Mouse (Mus musculus) liver, embryonic 13.5 days (tissue): ENCODE measurements around the gene Jmjd7. TPM values are rescaled to one million over a fixed set of nuclear protein-coding genes. Genes with fewer than 3 reads are reported as not detected.

ENCODE experiments used
- ATAC-seq: fragments of 200-750 bp; cut with Nextera tagmentation; 2 replicates; pipeline ENCODE4 v1.8.0; 2017; ENCODE audit warnings: low read depth, mild to moderate bottlenecking, moderate number of reproducible peaks, moderate library complexity
- DNase-seq: peaks from one replicate; pipeline ENCODE4 v3.0.0; 2022
- H3K27ac ChIP-seq: fragments of 300-500 bp; sonication (generic); 2 replicates; pipeline ENCODE4 v1.5.1; 2015; ENCODE audit warnings: moderate library complexity, mild to moderate bottlenecking, inconsistent platforms
- H3K27me3 ChIP-seq: fragments of 300-500 bp; sonication (generic); 2 replicates; pipeline ENCODE4 v1.6.1; 2015; ENCODE audit warnings: mild to moderate bottlenecking, inconsistent platforms
- H3K36me3 ChIP-seq: fragments of 300-500 bp; sonication (generic); 2 replicates; pipeline ENCODE4 v1.6.1; 2015; ENCODE audit warnings: mild to moderate bottlenecking, inconsistent platforms
- H3K4me1 ChIP-seq: fragments of 300-500 bp; sonication (generic); replicated peaks from 2 replicates; pipeline ENCODE4 v1.6.1; 2015; ENCODE audit warnings: inconsistent platforms
- H3K4me2 ChIP-seq: fragments of 300-500 bp; sonication (generic); 2 replicates; pipeline ENCODE4 v1.6.1; 2015; ENCODE audit warnings: inconsistent platforms, mild to moderate bottlenecking, moderate library complexity
- H3K4me3 ChIP-seq: fragments of 300-500 bp; sonication (generic); replicated peaks from 2 replicates; pipeline ENCODE4 v1.5.1; 2015; ENCODE audit warnings: mild to moderate bottlenecking, inconsistent platforms
- H3K9ac ChIP-seq: fragments of 300-500 bp; sonication (generic); 2 replicates; pipeline ENCODE4 v1.6.1; 2015; ENCODE audit warnings: mild to moderate bottlenecking, inconsistent platforms
- H3K9me3 ChIP-seq: fragments of 300-500 bp; sonication (generic); replicated peaks from 2 replicates; pipeline ENCODE4 v1.6.1; 2016; ENCODE audit warnings: inconsistent platforms
- WGBS: fragments of 180-500 bp; shearing (Covaris S2); methylation state at CpG from one replicate; pipeline ENCODE4 v1.1.7; 2015; ENCODE audit not compliant: insufficient replicate concordance; 5-methylcytosine and 5-hydroxymethylcytosine counted together
- polyA plus RNA-seq: library from polyadenylated mRNA; unstranded; fragments of >200 nt; fragmentation: Nextera tagmentation; extraction: Ambion mirVana; gene quantifications from 2 replicates; pipeline ENCODE4 v1.2.1, GENCODE M21; 2015

The Jmjd7 gene
- 7.2 and 8.2 TPM in 2 replicates for polyA plus RNA-seq

DNA sequence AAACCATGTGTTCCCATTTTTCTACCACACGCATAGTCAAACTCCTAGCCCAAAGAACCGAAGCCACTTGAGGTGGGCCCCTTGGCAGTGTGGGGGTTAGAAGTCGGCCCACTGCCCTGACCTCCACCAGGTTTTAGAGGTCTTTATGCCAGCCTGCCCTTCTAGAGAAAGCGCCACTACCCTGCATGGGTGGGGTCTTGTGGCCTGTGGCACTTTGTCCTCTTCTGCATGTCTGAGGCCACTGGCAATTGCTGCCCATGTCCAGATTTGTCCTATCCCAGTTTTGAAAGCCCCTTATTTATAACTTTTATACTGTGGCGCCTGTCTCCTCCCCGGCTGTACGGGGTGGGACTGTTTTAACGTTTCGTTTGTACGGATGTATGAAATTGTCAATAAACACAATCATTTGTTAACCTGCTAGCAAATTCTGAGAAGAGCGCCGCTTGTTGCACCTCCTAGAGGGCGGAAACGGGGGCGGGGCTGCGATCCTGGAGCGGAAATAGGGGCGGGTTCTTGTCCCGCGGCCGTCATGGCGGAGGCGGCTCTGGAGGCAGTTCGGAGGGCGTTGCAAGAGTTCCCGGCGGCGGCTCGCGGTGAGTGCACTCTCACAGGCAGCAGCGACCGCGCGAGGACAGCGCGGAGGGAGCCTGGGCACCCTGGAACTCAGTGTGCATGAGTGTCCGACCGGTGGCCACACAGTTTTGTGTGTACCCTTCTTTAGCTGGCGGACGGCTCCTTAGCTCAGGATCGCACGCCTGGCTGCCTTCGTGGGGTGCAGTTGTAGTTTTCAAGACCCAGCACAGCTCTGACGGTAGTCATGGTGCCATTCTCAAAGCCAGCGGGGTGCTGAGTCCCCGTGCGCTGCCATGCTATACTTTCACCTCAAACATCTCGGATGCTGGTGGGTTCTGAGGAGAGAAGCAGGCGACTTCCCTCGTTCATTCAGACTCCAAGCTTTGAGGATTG lies at the start of gene Jmjd7, which contains the start of gene Gm28042:
Jmjd7 (plus strand) TSS at position 500 of the 966 bp plus-strand sequence.
Gm28042 (plus strand) TSS at position 510 of the 966 bp plus-strand sequence.
- peak within 1 kb of the TSS; percentile 79 for H3K9ac ChIP-seq
- peak; percentile 92 for ATAC-seq
- H3K4me2 ChIP-seq, result peak within 1 kb of the TSS; percentile 75
- no peaks in the 10 kb centered on the region for H3K27me3 ChIP-seq
- H3K36me3 ChIP-seq, result peaks cover 13% of the 10 kb centered on the region
- H3K9me3 ChIP-seq, result no peaks in the 10 kb centered on the region
- peak; percentile 93 for DNase-seq
- peak within 1 kb of the TSS; percentile 67 for H3K4me3 ChIP-seq
- H3K27ac ChIP-seq, result peak within 1 kb of the TSS; percentile 81
- 5% methylated on average over 50 of the region's 50 CpGs for WGBS
- H3K4me1 ChIP-seq, result peaks cover 44% of the 10 kb centered on the region

DNA sequence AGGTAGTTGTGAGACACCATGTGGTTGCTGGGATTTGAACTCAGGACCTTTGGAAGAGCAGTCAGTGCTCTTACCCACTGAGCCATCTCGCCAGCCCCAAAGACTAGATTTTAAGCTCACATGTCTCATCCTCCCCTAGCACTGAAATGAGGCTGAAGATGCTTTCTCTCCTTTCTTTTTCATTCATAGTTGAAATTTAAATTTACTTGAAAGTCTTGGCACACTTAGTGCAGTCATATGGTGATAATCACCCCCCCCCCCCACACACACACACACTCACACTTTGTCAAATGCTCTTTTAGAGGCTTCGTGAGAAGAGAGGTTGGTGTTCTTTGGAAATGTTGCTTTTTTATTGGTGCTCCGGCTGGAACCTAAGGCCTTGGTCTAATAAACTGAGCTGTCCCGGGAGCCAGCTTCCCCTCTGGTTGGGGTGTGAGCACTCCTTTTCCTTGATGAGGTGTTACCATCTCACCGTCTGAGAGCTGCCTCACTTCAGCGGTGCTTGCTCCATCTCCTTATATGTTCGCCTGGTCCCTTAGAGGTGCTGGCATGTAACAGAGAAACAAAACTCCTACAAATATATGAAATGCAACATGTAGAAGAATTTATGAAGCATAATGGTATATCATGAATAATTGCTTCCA lies 46.8 kb upstream of the Jmjd7 start:
- WGBS, result 75% methylated on average over 7 of the region's 7 CpGs
- Histone ChIP-seq H3K27ac (no peak overlapping the region), H3K4me3 (no peak overlapping the region), H3K36me3 (no peaks in the 10 kb centered on the region; the same call in 1 of the 2 replicates), H3K9me3 (no peaks in the 10 kb centered on the region), H3K4me2 (no peak overlapping the region), H3K27me3 (no peaks in the 10 kb centered on the region), H3K4me1 (no peaks in the 10 kb centered on the region; the same call in 1 of the 2 replicates), H3K9ac (no peak overlapping the region)
- DNase-seq (no peak), ATAC-seq (no peak)

DNA sequence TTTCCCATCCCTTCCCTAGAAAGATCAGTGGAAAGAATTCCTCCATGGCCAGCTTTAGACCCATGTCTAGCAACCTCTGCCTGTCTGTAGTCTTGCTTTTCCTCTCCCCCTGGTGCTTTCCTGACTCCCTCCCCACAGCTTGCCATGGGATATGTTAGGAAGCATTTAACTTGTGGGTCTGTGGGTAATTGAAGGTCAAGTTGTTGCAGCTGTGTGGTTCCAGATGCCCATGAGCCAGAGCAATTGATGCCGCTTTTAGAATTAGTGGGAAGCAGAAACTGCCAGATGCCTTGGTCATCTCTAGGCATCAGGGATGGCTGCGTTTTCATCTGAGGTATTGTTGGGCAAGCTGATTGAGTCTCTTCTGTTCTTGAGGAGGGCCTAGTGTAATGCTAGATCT lies 45.7 kb upstream of the Jmjd7 start:
- no peak overlapping the region for H3K4me3 ChIP-seq
- 75% methylated on average over 2 of the region's 2 CpGs for WGBS
- no peak overlapping the region for H3K4me2 ChIP-seq
- H3K27ac ChIP-seq, result no peak overlapping the region
- DNase-seq (no peak), ATAC-seq (no peak)
- H3K27me3 ChIP-seq, result no peaks in the 10 kb centered on the region
- no peaks in the 10 kb centered on the region; the same call in 1 of the 2 replicates for H3K36me3 ChIP-seq
- no peak overlapping the region for H3K9ac ChIP-seq
- H3K9me3 ChIP-seq, result no peaks in the 10 kb centered on the region
- no peaks in the 10 kb centered on the region; the same call in 1 of the 2 replicates for H3K4me1 ChIP-seq

DNA sequence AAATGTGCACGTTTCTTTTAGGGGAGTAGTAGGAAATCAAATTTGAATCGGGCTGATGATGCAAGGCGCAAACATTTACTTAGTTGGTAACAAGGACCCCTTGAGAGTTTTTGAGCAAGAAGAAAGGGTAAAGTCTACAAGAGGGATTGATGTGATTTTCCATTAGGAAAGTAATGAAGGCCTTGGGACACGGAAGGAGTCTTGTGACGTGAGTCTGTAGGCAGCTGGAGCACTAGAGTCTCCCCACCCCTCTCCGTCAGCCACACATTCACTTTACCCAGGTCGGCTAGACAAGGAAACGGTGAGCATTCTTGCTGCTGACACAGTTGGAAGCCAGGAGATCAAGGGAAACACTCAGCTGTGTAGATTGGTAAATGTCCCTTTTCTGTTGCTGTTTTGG lies 41.4 kb upstream of the Jmjd7 start:
- Histone ChIP-seq H3K9me3 (no peaks in the 10 kb centered on the region), H3K27me3 (no peaks in the 10 kb centered on the region), H3K27ac (no peak overlapping the region), H3K4me2 (no peak overlapping the region), H3K9ac (no peak overlapping the region), H3K4me1 (no peaks in the 10 kb centered on the region), H3K36me3 (no peaks in the 10 kb centered on the region; the same call in 1 of the 2 replicates), H3K4me3 (no peak overlapping the region)
- DNase-seq (no peak), ATAC-seq (no peak)
- WGBS, result 71% methylated on average over 8 of the region's 8 CpGs

DNA sequence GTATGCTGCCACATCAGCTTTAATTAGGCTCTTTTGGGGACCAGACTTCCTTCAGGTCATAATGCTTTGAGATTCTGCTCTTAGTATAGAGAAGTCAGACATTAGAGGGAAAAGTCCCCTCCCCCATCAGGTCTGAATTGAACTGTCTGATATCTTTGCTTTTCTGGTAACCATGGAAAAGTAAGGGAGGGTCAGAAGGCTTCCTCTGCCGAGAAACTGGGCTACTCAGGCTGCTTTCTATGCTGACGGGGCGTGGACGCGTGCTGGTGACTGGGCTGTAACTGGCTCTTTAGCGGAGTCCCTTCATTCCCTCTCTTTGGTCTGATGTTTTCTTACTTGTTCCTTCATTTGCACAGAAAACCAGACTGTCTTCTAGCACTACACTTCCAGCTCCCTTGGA lies 40.9 kb upstream of the Jmjd7 start:
- H3K27ac ChIP-seq, result no peak overlapping the region
- no peaks in the 10 kb centered on the region for H3K9me3 ChIP-seq
- 60% methylated on average over 6 of the region's 6 CpGs for WGBS
- H3K4me2 ChIP-seq, result no peak overlapping the region
- H3K9ac ChIP-seq, result no peak overlapping the region
- no peaks in the 10 kb centered on the region for H3K4me1 ChIP-seq
- H3K27me3 ChIP-seq, result no peaks in the 10 kb centered on the region
- DNase-seq (no peak), ATAC-seq (no peak)
- H3K4me3 ChIP-seq, result no peak overlapping the region
- no peaks in the 10 kb centered on the region; the same call in 1 of the 2 replicates for H3K36me3 ChIP-seq

DNA sequence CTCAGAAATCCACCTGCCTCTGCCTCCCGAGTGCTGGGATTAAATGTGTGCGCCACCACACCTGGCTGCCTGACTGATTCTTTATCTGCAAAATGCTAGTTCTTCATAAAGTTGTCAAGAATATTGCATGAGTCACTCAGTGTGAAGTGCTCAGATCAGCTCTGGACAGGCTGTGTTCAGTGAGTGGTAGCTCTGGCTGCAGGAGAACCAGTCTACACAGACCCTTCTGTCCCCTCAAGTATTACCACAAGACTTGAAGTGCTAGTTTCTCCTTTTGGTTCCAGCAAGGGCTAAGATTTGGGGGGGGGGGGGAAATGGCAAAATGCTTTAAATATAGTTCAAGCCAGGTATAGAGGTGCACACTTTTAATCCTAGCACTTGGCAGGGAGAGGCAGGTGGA lies 39.8 kb upstream of the Jmjd7 start:
- ATAC-seq, result no peak
- H3K4me1 ChIP-seq, result no peaks in the 10 kb centered on the region
- no peak overlapping the region for H3K9ac ChIP-seq
- H3K36me3 ChIP-seq, result no peaks in the 10 kb centered on the region
- no peaks in the 10 kb centered on the region for H3K9me3 ChIP-seq
- H3K27me3 ChIP-seq, result no peaks in the 10 kb centered on the region
- H3K27ac ChIP-seq, result no peak overlapping the region
- WGBS, result 75% methylated on average over 2 of the region's 2 CpGs
- H3K4me2 ChIP-seq, result no peak overlapping the region
- DNase-seq, result no peak
- no peak overlapping the region for H3K4me3 ChIP-seq

DNA sequence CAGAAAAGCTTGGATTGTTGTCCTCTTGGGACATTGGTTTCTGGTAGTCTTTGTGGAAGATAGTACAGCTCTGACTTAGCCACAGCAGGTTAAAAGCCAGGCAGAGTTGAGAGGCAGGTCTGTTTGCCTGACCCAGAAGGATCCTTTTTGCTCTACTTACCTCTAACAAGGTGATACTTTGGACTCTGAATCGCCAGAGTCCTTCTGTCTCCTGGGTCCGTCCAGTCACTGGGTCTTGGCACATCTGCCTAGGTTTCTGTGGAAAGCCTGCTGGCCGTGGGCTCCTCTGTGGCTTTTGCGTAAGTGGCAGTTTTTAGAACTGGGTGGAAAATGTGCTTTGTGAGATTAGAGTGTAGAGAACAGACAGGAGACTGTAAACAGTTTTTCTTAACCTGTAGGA lies 38.3 kb upstream of the Jmjd7 start:
- H3K4me2 ChIP-seq, result no peak overlapping the region
- WGBS, result 62% methylated on average over 4 of the region's 4 CpGs
- no peak overlapping the region for H3K27ac ChIP-seq
- H3K36me3 ChIP-seq, result no peaks in the 10 kb centered on the region
- no peak overlapping the region for H3K4me3 ChIP-seq
- no peak for DNase-seq
- no peak overlapping the region for H3K9ac ChIP-seq
- no peaks in the 10 kb centered on the region for H3K9me3 ChIP-seq
- H3K27me3 ChIP-seq, result no peaks in the 10 kb centered on the region
- no peak for ATAC-seq
- no peaks in the 10 kb centered on the region for H3K4me1 ChIP-seq

DNA sequence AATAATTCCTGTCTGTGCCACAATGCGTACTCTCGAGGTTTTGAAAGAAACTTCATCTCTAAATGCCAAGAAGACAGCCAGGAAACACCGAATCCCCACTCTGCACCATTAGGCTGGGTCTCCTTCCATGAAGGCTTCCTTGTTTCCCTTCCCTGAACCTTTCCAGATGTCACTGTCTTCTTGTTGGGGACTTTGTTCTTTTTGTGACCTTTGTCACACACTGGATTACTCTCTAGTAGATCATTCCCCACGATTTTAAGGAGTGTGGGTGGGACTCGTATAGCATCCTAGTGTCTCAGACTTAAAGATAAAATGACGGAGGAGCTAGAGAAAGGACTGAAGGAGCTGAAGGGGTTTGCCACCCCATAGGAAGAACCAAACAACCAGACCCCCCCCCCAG lies 36.4 kb upstream of the Jmjd7 start:
- 72% methylated on average over 6 of the region's 6 CpGs for WGBS
- Histone ChIP-seq H3K27me3 (no peaks in the 10 kb centered on the region), H3K27ac (no peak overlapping the region), H3K9me3 (no peaks in the 10 kb centered on the region), H3K36me3 (no peaks in the 10 kb centered on the region), H3K9ac (no peak overlapping the region), H3K4me1 (0 out of 2 replicates have a peak, but pooled peaks cover 8% of the 10 kb centered on the region), H3K4me3 (no peak overlapping the region), H3K4me2 (no peak overlapping the region)
- no peak for DNase-seq
- no peak for ATAC-seq

DNA sequence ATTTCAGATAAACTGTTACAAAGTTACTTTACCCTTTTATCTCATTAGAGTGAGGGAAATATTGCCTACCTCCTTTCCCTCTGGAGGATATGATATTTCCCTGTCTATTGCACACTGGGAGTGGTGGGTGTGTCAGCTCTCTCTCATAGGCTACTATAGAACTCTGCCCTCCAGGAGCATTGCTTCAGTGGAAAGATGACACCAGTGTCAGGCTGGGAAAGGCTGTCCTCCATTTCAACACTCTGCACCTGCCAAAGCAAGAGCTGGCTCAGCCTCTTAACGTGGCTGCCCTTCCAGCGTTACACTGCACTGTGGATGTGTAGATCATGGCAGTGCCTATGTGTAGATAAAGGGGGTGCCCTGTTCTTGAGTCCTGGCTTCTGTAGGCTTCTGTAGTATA lies 34.9 kb upstream of the Jmjd7 start:
- Histone ChIP-seq H3K4me2 (no peak overlapping the region), H3K4me1 (0 out of 2 replicates have a peak, but pooled peaks cover 8% of the 10 kb centered on the region), H3K27me3 (no peaks in the 10 kb centered on the region), H3K9ac (no peak overlapping the region), H3K4me3 (no peak overlapping the region), H3K36me3 (no peaks in the 10 kb centered on the region), H3K9me3 (no peaks in the 10 kb centered on the region), H3K27ac (no peak overlapping the region)
- 70% methylated on average over 2 of the region's 2 CpGs for WGBS
- ATAC-seq (no peak), DNase-seq (no peak)

DNA sequence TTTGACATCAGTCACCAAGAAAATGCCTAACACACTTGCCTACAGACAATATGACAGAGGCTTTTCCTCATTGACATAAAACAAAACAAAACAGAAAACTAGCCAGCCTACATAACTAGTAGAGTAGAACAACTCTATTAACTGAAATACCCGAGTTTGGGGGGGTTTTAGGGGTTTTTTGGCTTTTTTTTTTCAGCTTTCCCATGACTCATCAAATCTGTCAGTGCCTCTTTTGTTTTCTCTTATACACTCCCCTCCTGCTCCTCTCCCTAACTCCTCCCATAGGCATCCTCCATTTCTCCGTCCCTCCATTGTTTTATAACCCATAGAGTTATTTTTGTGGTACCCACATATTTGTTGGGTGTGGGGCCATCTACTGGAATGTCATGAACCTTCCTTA lies 33.8 kb upstream of the Jmjd7 start:
- no peak overlapping the region for H3K4me3 ChIP-seq
- H3K9me3 ChIP-seq, result no peaks in the 10 kb centered on the region
- 46% methylated on average over 2 of the region's 2 CpGs for WGBS
- H3K27me3 ChIP-seq, result no peaks in the 10 kb centered on the region
- H3K9ac ChIP-seq, result no peak overlapping the region
- no peak overlapping the region for H3K27ac ChIP-seq
- H3K4me2 ChIP-seq, result no peak overlapping the region
- no peak for DNase-seq
- H3K4me1 ChIP-seq, result 0 out of 2 replicates have a peak, but pooled peaks cover 8% of the 10 kb centered on the region
- ATAC-seq, result no peak
- H3K36me3 ChIP-seq, result no peaks in the 10 kb centered on the region

DNA sequence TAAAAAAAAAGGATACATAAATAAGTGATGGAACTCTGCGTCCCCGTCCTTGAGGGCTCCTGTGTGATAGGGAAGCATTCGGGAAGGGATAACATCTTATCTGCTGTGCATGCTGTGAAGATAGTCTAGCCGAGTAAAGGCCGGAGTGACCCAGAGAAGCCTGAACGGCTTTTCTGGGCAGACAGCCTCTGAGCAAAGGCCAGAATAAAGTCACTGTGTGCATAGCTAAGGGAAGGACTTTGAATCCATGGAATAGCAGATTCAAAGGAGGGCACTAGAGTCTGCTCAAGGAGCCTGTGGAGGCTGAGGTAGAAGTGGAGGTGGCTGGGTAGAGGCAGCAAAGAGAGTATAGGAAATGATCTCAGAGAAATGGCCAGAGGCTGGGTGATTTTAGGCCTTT lies 32.4 kb upstream of the Jmjd7 start:
- Histone ChIP-seq H3K36me3 (no peaks in the 10 kb centered on the region), H3K27me3 (no peaks in the 10 kb centered on the region), H3K9me3 (no peaks in the 10 kb centered on the region), H3K27ac (no peak overlapping the region), H3K4me2 (no peak overlapping the region), H3K9ac (no peak overlapping the region), H3K4me3 (no peak overlapping the region), H3K4me1 (0 out of 2 replicates have a peak, but pooled peaks cover 8% of the 10 kb centered on the region)
- no peak for DNase-seq
- ATAC-seq, result no peak
- WGBS, result 62% methylated on average over 6 of the region's 6 CpGs
